Mouse (Mus musculus): ENCODE measurements around the gene Dact3. TPM values are rescaled to one million over a fixed set of nuclear protein-coding genes. Genes with fewer than 3 reads are reported as not detected.

Gene Dact3
- total RNA-seq (2021): 100 to 1,000 TPM; 103 TPM

- intact Hi-C loops (cut with DNase I): no loop called here
- DNase-seq (ENCODE audit: extremely low spot score in 1 of 2, low spot score in 2 of 2): no peak
These were observed at the start of gene Dact3 for GRCm38 (mm10) chr7:16875310-16875325. Gene Dact3, plus strand, starts transcription at chr7:16875317.

- intact Hi-C loops (cut with DNase I): no loop called here
- DNase-seq (ENCODE audit: extremely low spot score in 1 of 2, low spot score in 2 of 2): no peak
These were observed 49.3 kb upstream of the Dact3 start for GRCm38 (mm10) chr7:16825785-16826184.

- intact Hi-C loops (cut with DNase I): no loop called here
- no peak for DNase-seq (ENCODE audit: extremely low spot score in 1 of 2, low spot score in 2 of 2)
These were observed 48.5 kb upstream of the Dact3 start for GRCm38 (mm10) chr7:16826571-16826970.

GRCm38 (mm10) chr7:16827274-16827673 is 47.8 kb upstream of the Dact3 start:
- intact Hi-C loops (cut with DNase I): no loop called here
- DNase-seq (ENCODE audit: extremely low spot score in 1 of 2, low spot score in 2 of 2): no peak

GRCm38 (mm10) chr7:16830449-16830848 is 44.7 kb upstream of the Dact3 start:
- intact Hi-C loops (cut with DNase I): no loop called here

GRCm38 (mm10) chr7:16837916-16838803 is 37.0 kb upstream of the Dact3 start:
- no peak for DNase-seq (ENCODE audit: extremely low spot score in 1 of 2, low spot score in 2 of 2)
- intact Hi-C loops (cut with DNase I): no loop called here

More at GRCm38 (mm10) chr7:16830449-16830848, 44.7 kb upstream of the Dact3 start:
- no peak for DNase-seq (ENCODE audit: extremely low spot score in 1 of 2, low spot score in 2 of 2)

- intact Hi-C loops (cut with DNase I): no loop called here
- no peak for DNase-seq (ENCODE audit: extremely low spot score in 1 of 2, low spot score in 2 of 2)
These were observed 36.2 kb upstream of the Dact3 start for GRCm38 (mm10) chr7:16838804-16839426.

- intact Hi-C loops (cut with DNase I): no loop called here
- peak in 1 of 2 experiments; percentile 22 for DNase-seq (ENCODE audit: extremely low spot score in 1 of 2, low spot score in 2 of 2)
These were observed 35.5 kb upstream of the Dact3 start for GRCm38 (mm10) chr7:16839427-16840108.

- intact Hi-C loops (cut with DNase I): no loop called here
- DNase-seq (ENCODE audit: extremely low spot score in 1 of 2, low spot score in 2 of 2): no peak
These were observed 35.0 kb upstream of the Dact3 start for GRCm38 (mm10) chr7:16840109-16840491.

GRCm38 (mm10) chr7:16841078-16841477 is 34.0 kb upstream of the Dact3 start:
- DNase-seq (ENCODE audit: extremely low spot score in 1 of 2, low spot score in 2 of 2): peak in 1 of 2 experiments; percentile 25
- intact Hi-C loops (cut with DNase I): no loop called here

- intact Hi-C loops (cut with DNase I): no loop called here
- peak in 1 of 2 experiments; percentile 42 for DNase-seq (ENCODE audit: extremely low spot score in 1 of 2, low spot score in 2 of 2)
These were observed 33.3 kb upstream of the Dact3 start for GRCm38 (mm10) chr7:16841561-16842560.

- peak; percentile 84 to 95 for DNase-seq (ENCODE audit: extremely low spot score in 1 of 2, low spot score in 2 of 2)
- intact Hi-C loops (cut with DNase I): no loop called here
These were observed 32.5 kb upstream of the Dact3 start, which contains the start of gene Prkd2 for GRCm38 (mm10) chr7:16842645-16843063. Gene Prkd2, plus strand, starts transcription at chr7:16842902.

- intact Hi-C loops (cut with DNase I): no loop called here
- peak in 1 of 2 experiments; percentile 58 for DNase-seq (ENCODE audit: extremely low spot score in 1 of 2, low spot score in 2 of 2)
These were observed 31.5 kb upstream of the Dact3 start for GRCm38 (mm10) chr7:16843441-16844171.

GRCm38 (mm10) chr7:16844696-16845071 is 30.4 kb upstream of the Dact3 start:
- intact Hi-C loops (cut with DNase I): loop anchor here (5.0 kb wide), 1 partner anchor 32 kb away; no protein-coding TSS in a partner anchor
- DNase-seq (ENCODE audit: extremely low spot score in 1 of 2, low spot score in 2 of 2): peak in 1 of 2 experiments; percentile 35

GRCm38 (mm10) chr7:16845072-16845819 is 29.9 kb upstream of the Dact3 start:
- peak in 1 of 2 experiments; percentile 60 for DNase-seq (ENCODE audit: extremely low spot score in 1 of 2, low spot score in 2 of 2)
- intact Hi-C loops (cut with DNase I): loop anchor here (5.0 kb wide), 1 partner anchor 33 kb away; no protein-coding TSS in a partner anchor

- intact Hi-C loops (cut with DNase I): loop anchor here (5.0 kb wide), 1 partner anchor 33 kb away; no protein-coding TSS in a partner anchor
- peak in 1 of 2 experiments; percentile 39 for DNase-seq (ENCODE audit: extremely low spot score in 1 of 2, low spot score in 2 of 2)
These were observed 29.3 kb upstream of the Dact3 start for GRCm38 (mm10) chr7:16845820-16846167.

- intact Hi-C loops (cut with DNase I): loop anchor here (5.0 kb wide), 1 partner anchor 34 kb away; no protein-coding TSS in a partner anchor
- DNase-seq (ENCODE audit: extremely low spot score in 1 of 2, low spot score in 2 of 2): no peak
These were observed 28.3 kb upstream of the Dact3 start for GRCm38 (mm10) chr7:16846775-16847174.

All from left cerebral cortex, postnatal 10 days (tissue).